Mouse (Mus musculus): ENCODE measurements at regions not wholly inside any gene's neighbourhood (a gene's known extent, or its start where the extent isn't known, plus 50 kb on each side); places are given as distances from the start of the nearest gene placed in this dataset.

GRCm38 (mm10) chr2:64706646-64707177, 318.1 kb downstream of the Grb14 start:
- no peak for DNase-seq (ENCODE audit: low read depth, low spot score)

- no peak for DNase-seq (ENCODE audit: low read depth, low spot score)
Observed at GRCm38 (mm10) chr2:64695974-64696373, 328.8 kb downstream of the Grb14 start.

GRCm38 (mm10) chr2:64691444-64691843, 333.3 kb downstream of the Grb14 start:
- DNase-seq (ENCODE audit: low read depth, low spot score), result no peak

GRCm38 (mm10) chr2:64690996-64691395, 333.8 kb downstream of the Grb14 start:
- no peak for DNase-seq (ENCODE audit: low read depth, low spot score)

- DNase-seq (ENCODE audit: low read depth, low spot score), result no peak
Observed at GRCm38 (mm10) chr2:64686781-64687180, 338.0 kb downstream of the Grb14 start.

- no peak for DNase-seq (ENCODE audit: low read depth, low spot score)
Observed at GRCm38 (mm10) chr2:64649614-64650013, 375.2 kb downstream of the Grb14 start.

GRCm38 (mm10) chr2:64616931-64617330, 407.9 kb downstream of the Grb14 start:
- no peak for DNase-seq (ENCODE audit: low read depth, low spot score)

- DNase-seq (ENCODE audit: low read depth, low spot score), result no peak
Observed at GRCm38 (mm10) chr2:64606864-64607263, 417.9 kb downstream of the Grb14 start.

GRCm38 (mm10) chr2:64582258-64582657, 442.5 kb downstream of the Grb14 start:
- no peak for DNase-seq (ENCODE audit: low read depth, low spot score)

- no peak for DNase-seq (ENCODE audit: low read depth, low spot score)
Observed at GRCm38 (mm10) chr2:64536032-64536431, 438.2 kb upstream of the Fign start.

- DNase-seq (ENCODE audit: low read depth, low spot score), result no peak
Observed at GRCm38 (mm10) chr2:64535351-64535851, 437.6 kb upstream of the Fign start.

- DNase-seq (ENCODE audit: low read depth, low spot score), result no peak
Observed at GRCm38 (mm10) chr2:64534869-64535268, 437.0 kb upstream of the Fign start.

GRCm38 (mm10) chr2:64534344-64534743, 436.5 kb upstream of the Fign start:
- no peak for DNase-seq (ENCODE audit: low read depth, low spot score)

GRCm38 (mm10) chr2:64522722-64523121, 424.9 kb upstream of the Fign start:
- no peak for DNase-seq (ENCODE audit: low read depth, low spot score)

GRCm38 (mm10) chr2:64522233-64522632, 424.4 kb upstream of the Fign start:
- DNase-seq (ENCODE audit: low read depth, low spot score), result no peak

GRCm38 (mm10) chr2:64495725-64496124, 397.9 kb upstream of the Fign start:
- DNase-seq (ENCODE audit: low read depth, low spot score), result no peak

GRCm38 (mm10) chr2:64466412-64466970, 368.7 kb upstream of the Fign start:
- DNase-seq (ENCODE audit: low read depth, low spot score), result no peak

- DNase-seq (ENCODE audit: low read depth, low spot score), result peak; percentile 8
Observed at GRCm38 (mm10) chr2:64462466-64463114, 364.8 kb upstream of the Fign start.

- no peak for DNase-seq (ENCODE audit: low read depth, low spot score)
Observed at GRCm38 (mm10) chr2:64462041-64462440, 364.2 kb upstream of the Fign start.

- no peak for DNase-seq (ENCODE audit: low read depth, low spot score)
Observed at GRCm38 (mm10) chr2:64461636-64462035, 363.8 kb upstream of the Fign start.

- DNase-seq (ENCODE audit: low read depth, low spot score), result peak; percentile 14
Observed at GRCm38 (mm10) chr2:64458171-64458570, 360.3 kb upstream of the Fign start.

- DNase-seq (ENCODE audit: low read depth, low spot score), result no peak
Observed at GRCm38 (mm10) chr2:64452690-64453089, 354.9 kb upstream of the Fign start.
